Mouse (Mus musculus): ENCODE data around the gene Erp44. TPM values are rescaled to one million over a fixed set of nuclear protein-coding genes. Genes with fewer than 3 reads are reported as not detected.

Gene Erp44
- polyA plus RNA-seq (2012; rRNA removed), result 5.4 and 6.5 TPM in 2 replicates

- Histone ChIP-seq H3K4me1 (ENCODE audit: control insufficient read depth, insufficient read depth, insufficient read length) (peaks cover 3% of the 10 kb centered on the region; the same call in 1 of the 2 replicates), H3K36me3 (ENCODE audit: control insufficient read depth, insufficient read depth, low read length) (0 out of 2 replicates have a peak, but pooled peaks cover 1% of the 10 kb centered on the region), H3K4me3 (ENCODE audit: extremely low read depth, insufficient read depth, insufficient read length) (peak within 1 kb of the TSS; percentile 88), H3K27ac (ENCODE audit: insufficient read depth, low read length) (peak within 1 kb of the TSS; percentile 73), H3K27me3 (ENCODE audit: control insufficient read depth, insufficient read depth, low read length) (no peaks in the 10 kb centered on the region)
- WGBS, result under 1% methylated on average over 41 of the region's 41 CpGs
- TF ChIP-seq CTCF (IDR thresholded peaks at IDR 0.05; ENCODE audit: extremely low read depth, insufficient read depth, insufficient read length, insufficient replicate concordance) (no peak), POLR2A (IDR thresholded peaks at IDR 0.05; ENCODE audit: low read depth, low read length) (no peak; the same call in 1 of the 2 replicates)
- DNase-seq (ENCODE audit: low read depth in 1 of 2, low spot score in 2 of 2), result peak; percentile 90 to 93
Observed at GRCm38 (mm10) chr4:48279498-48280134, at the start of gene Erp44, which contains the start of gene Invs. Gene Erp44, minus strand, starts transcription at chr4:48279558. Gene Invs, plus strand, starts transcription at chr4:48279760.

- DNase-seq (ENCODE audit: low read depth in 1 of 2, low spot score in 2 of 2), result no peak
- Histone ChIP-seq H3K27ac (ENCODE audit: insufficient read depth, low read length) (no peak overlapping the region), H3K27me3 (ENCODE audit: control insufficient read depth, insufficient read depth, low read length) (no peaks in the 10 kb centered on the region), H3K4me1 (ENCODE audit: control insufficient read depth, insufficient read depth, insufficient read length) (no peaks in the 10 kb centered on the region), H3K36me3 (ENCODE audit: control insufficient read depth, insufficient read depth, low read length) (no peaks in the 10 kb centered on the region), H3K4me3 (ENCODE audit: extremely low read depth, insufficient read depth, insufficient read length) (no peak overlapping the region)
- 78% methylated on average over 2 of the region's 2 CpGs for WGBS
- TF ChIP-seq POLR2A (IDR thresholded peaks at IDR 0.05; ENCODE audit: low read depth, low read length) (no peak), CTCF (IDR thresholded peaks at IDR 0.05; ENCODE audit: extremely low read depth, insufficient read depth, insufficient read length, insufficient replicate concordance) (no peak)
Observed at GRCm38 (mm10) chr4:48328042-48328441, 48.7 kb upstream of the Erp44 start.

GRCm38 (mm10) chr4:48327192-48327591 is 47.8 kb upstream of the Erp44 start:
- Histone ChIP-seq H3K4me3 (ENCODE audit: extremely low read depth, insufficient read depth, insufficient read length) (no peak overlapping the region), H3K27me3 (ENCODE audit: control insufficient read depth, insufficient read depth, low read length) (no peaks in the 10 kb centered on the region), H3K4me1 (ENCODE audit: control insufficient read depth, insufficient read depth, insufficient read length) (no peaks in the 10 kb centered on the region), H3K36me3 (ENCODE audit: control insufficient read depth, insufficient read depth, low read length) (no peaks in the 10 kb centered on the region), H3K27ac (ENCODE audit: insufficient read depth, low read length) (no peak overlapping the region)
- TF ChIP-seq POLR2A (IDR thresholded peaks at IDR 0.05; ENCODE audit: low read depth, low read length) (no peak), CTCF (IDR thresholded peaks at IDR 0.05; ENCODE audit: extremely low read depth, insufficient read depth, insufficient read length, insufficient replicate concordance) (no peak)
- DNase-seq (ENCODE audit: low read depth in 1 of 2, low spot score in 2 of 2), result no peak

- Histone ChIP-seq H3K36me3 (ENCODE audit: control insufficient read depth, insufficient read depth, low read length) (no peaks in the 10 kb centered on the region), H3K27me3 (ENCODE audit: control insufficient read depth, insufficient read depth, low read length) (no peaks in the 10 kb centered on the region), H3K4me1 (ENCODE audit: control insufficient read depth, insufficient read depth, insufficient read length) (0 out of 2 replicates have a peak, but pooled peaks cover 3% of the 10 kb centered on the region), H3K4me3 (ENCODE audit: extremely low read depth, insufficient read depth, insufficient read length) (no peak overlapping the region), H3K27ac (ENCODE audit: insufficient read depth, low read length) (no peak overlapping the region)
- no peak for DNase-seq (ENCODE audit: low read depth in 1 of 2, low spot score in 2 of 2)
- 50% methylated on average over 1 of the region's 1 CpGs for whole genome bisulfite sequencing
- TF ChIP-seq CTCF (IDR thresholded peaks at IDR 0.05; ENCODE audit: extremely low read depth, insufficient read depth, insufficient read length, insufficient replicate concordance) (no peak), POLR2A (IDR thresholded peaks at IDR 0.05; ENCODE audit: low read depth, low read length) (no peak)
Observed at GRCm38 (mm10) chr4:48322095-48322494, 42.7 kb upstream of the Erp44 start.

GRCm38 (mm10) chr4:48321276-48321675 is 41.9 kb upstream of the Erp44 start:
- no peak overlapping the region; the same call in 1 of the 2 replicates for H3K4me3 ChIP-seq (ENCODE audit: extremely low read depth, insufficient read depth, insufficient read length)
- no peaks in the 10 kb centered on the region for H3K27me3 ChIP-seq (ENCODE audit: control insufficient read depth, insufficient read depth, low read length)
- no peak overlapping the region for H3K27ac ChIP-seq (ENCODE audit: insufficient read depth, low read length)
- no peaks in the 10 kb centered on the region for H3K36me3 ChIP-seq (ENCODE audit: control insufficient read depth, insufficient read depth, low read length)
- H3K4me1 ChIP-seq (ENCODE audit: control insufficient read depth, insufficient read depth, insufficient read length), result 0 out of 2 replicates have a peak, but pooled peaks cover 3% of the 10 kb centered on the region
- WGBS, result 95% methylated on average over 1 of the region's 1 CpGs
- no peak for TF ChIP-seq CTCF (IDR thresholded peaks at IDR 0.05; ENCODE audit: extremely low read depth, insufficient read depth, insufficient read length, insufficient replicate concordance)
- no peak for TF ChIP-seq POLR2A (IDR thresholded peaks at IDR 0.05; ENCODE audit: low read depth, low read length)
- no peak for DNase-seq (ENCODE audit: low read depth in 1 of 2, low spot score in 2 of 2)

- WGBS, result 91% methylated on average over 3 of the region's 3 CpGs
- Histone ChIP-seq H3K36me3 (ENCODE audit: control insufficient read depth, insufficient read depth, low read length) (no peaks in the 10 kb centered on the region), H3K27me3 (ENCODE audit: control insufficient read depth, insufficient read depth, low read length) (no peaks in the 10 kb centered on the region), H3K4me3 (ENCODE audit: extremely low read depth, insufficient read depth, insufficient read length) (no peak overlapping the region), H3K27ac (ENCODE audit: insufficient read depth, low read length) (no peak overlapping the region), H3K4me1 (ENCODE audit: control insufficient read depth, insufficient read depth, insufficient read length) (0 out of 2 replicates have a peak, but pooled peaks cover 3% of the 10 kb centered on the region)
- TF ChIP-seq CTCF (IDR thresholded peaks at IDR 0.05; ENCODE audit: extremely low read depth, insufficient read depth, insufficient read length, insufficient replicate concordance) (no peak), POLR2A (IDR thresholded peaks at IDR 0.05; ENCODE audit: low read depth, low read length) (no peak)
- DNase-seq (ENCODE audit: low read depth in 1 of 2, low spot score in 2 of 2), result no peak
Observed at GRCm38 (mm10) chr4:48316036-48316435, 36.7 kb upstream of the Erp44 start.

- DNase-seq (ENCODE audit: low read depth in 1 of 2, low spot score in 2 of 2), result no peak
- WGBS, result 84% methylated on average over 3 of the region's 3 CpGs
- H3K4me1 ChIP-seq (ENCODE audit: control insufficient read depth, insufficient read depth, insufficient read length), result 0 out of 2 replicates have a peak, but pooled peaks cover 3% of the 10 kb centered on the region
- no peak overlapping the region for H3K4me3 ChIP-seq (ENCODE audit: extremely low read depth, insufficient read depth, insufficient read length)
- H3K36me3 ChIP-seq (ENCODE audit: control insufficient read depth, insufficient read depth, low read length), result 0 out of 2 replicates have a peak, but pooled peaks cover 2% of the 10 kb centered on the region
- H3K27me3 ChIP-seq (ENCODE audit: control insufficient read depth, insufficient read depth, low read length), result no peaks in the 10 kb centered on the region
- TF ChIP-seq CTCF (IDR thresholded peaks at IDR 0.05; ENCODE audit: extremely low read depth, insufficient read depth, insufficient read length, insufficient replicate concordance) (no peak), POLR2A (IDR thresholded peaks at IDR 0.05; ENCODE audit: low read depth, low read length) (no peak)
- H3K27ac ChIP-seq (ENCODE audit: insufficient read depth, low read length), result no peak overlapping the region
Observed at GRCm38 (mm10) chr4:48314814-48315213, 35.5 kb upstream of the Erp44 start.
